Mouse (Mus musculus) hindbrain, embryonic 11.5 days (tissue): ENCODE data around the gene Lhx1. TPM values are rescaled to one million over a fixed set of nuclear protein-coding genes. Genes with fewer than 3 reads are reported as not detected.

Source experiments
- ATAC-seq: fragments of 200-750 bp; cut with Nextera tagmentation; 2 replicates; pipeline ENCODE4 v1.8.0; 2017; ENCODE audit warnings: mild to moderate bottlenecking, moderate TSS enrichment, moderate library complexity; ENCODE audit not compliant: low FRiP score
- DNase-seq: peaks from one replicate; pipeline ENCODE4 v3.0.0-alpha.2; 2015; ENCODE audit warnings: low spot score
- H3K27ac ChIP-seq: fragments of 300-500 bp; sonication (generic); 2 replicates; pipeline ENCODE4 v1.5.1; 2014; ENCODE audit warnings: mild to moderate bottlenecking, low read depth, low read length
- H3K27me3 ChIP-seq: fragments of 300-500 bp; sonication (generic); 2 replicates; pipeline ENCODE4 v1.6.1; 2014; ENCODE audit warnings: mild to moderate bottlenecking, low read length, moderate library complexity, mixed read lengths; ENCODE audit not compliant: control insufficient read depth, insufficient read depth
- H3K36me3 ChIP-seq: fragments of 300-500 bp; sonication (generic); 2 replicates; pipeline ENCODE4 v1.6.1; 2014; ENCODE audit warnings: mild to moderate bottlenecking, low read length, moderate library complexity, mixed read lengths; ENCODE audit not compliant: control insufficient read depth, insufficient read depth
- H3K4me1 ChIP-seq: fragments of 300-500 bp; sonication (generic); replicated peaks from 2 replicates; pipeline ENCODE4 v1.6.1; 2014; ENCODE audit warnings: low read length, mixed read lengths; ENCODE audit not compliant: control insufficient read depth, insufficient read depth
- H3K4me2 ChIP-seq: fragments of 300-500 bp; sonication (generic); replicated peaks from 2 replicates; pipeline ENCODE4 v1.6.1; 2014; ENCODE audit warnings: mild to moderate bottlenecking, low read depth, low read length
- H3K4me3 ChIP-seq: fragments of 300-500 bp; sonication (generic); 2 replicates; pipeline ENCODE4 v1.5.1; 2014; ENCODE audit warnings: low read depth, low read length
- H3K9ac ChIP-seq: fragments of 300-500 bp; sonication (generic); 2 replicates; pipeline ENCODE4 v1.6.1; 2014; ENCODE audit warnings: low read depth, low read length
- H3K9me3 ChIP-seq: fragments of 300-500 bp; sonication (generic); 2 replicates; pipeline ENCODE4 v1.6.1; 2016; ENCODE audit warnings: low read length; ENCODE audit not compliant: control insufficient read depth
- WGBS: fragments of 180-500 bp; shearing (Covaris S2); extraction: QIAGEN DNeasy Blood & Tissue Kit; methylation state at CpG from one replicate; pipeline ENCODE4 v1.1.7; 2014; 5-methylcytosine and 5-hydroxymethylcytosine counted together
- polyA plus RNA-seq: library from polyadenylated mRNA; unstranded; fragments of >200 nt; fragmentation: Nextera tagmentation; extraction: Ambion mirVana; gene quantifications from 2 replicates; pipeline ENCODE4 v1.2.1, GENCODE M21; 2014

Lhx1 gene
- polyA plus RNA-seq, 1 experiment from 2014 or later: 57.3 TPM

DNA sequence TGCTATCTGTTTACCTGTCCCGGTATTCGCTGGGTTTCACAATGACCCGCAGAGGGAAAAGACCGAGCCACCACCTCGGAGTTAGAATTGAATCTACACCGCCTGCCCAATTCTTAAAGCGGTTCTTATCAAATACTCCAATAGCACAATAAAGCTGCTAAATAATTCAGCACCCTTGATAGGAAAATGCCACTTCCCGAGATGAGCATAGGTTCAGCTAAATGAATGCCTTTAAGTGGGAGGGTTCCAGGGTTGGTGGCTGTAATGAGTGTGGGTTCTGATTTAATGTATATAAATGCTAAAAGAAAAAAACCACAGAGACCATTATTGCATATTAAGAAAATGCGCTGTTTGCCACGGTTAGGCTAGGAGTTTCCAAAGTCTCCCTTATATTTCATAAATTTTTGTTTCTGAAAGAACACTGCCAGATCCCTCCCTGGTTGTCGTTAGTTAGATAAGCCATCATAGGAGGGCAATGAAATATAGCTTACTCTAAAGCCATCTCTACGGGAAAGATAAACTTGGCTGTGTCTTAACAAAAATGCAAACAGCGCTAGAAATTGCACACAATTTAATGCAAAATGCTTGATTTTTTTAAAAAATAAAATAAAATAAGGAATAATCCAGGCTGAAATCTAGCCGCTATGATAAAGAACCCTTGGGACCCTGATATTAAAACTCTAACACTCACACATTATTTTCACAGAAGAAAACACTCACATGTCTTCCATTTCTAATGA is 8.7 kb downstream of the Lhx1 start:
- peak overlapping the region; percentile 6; the same call in 1 of the 2 replicates for H3K4me2 ChIP-seq
- 11% methylated on average over 14 of the region's 14 CpGs for WGBS

DNA sequence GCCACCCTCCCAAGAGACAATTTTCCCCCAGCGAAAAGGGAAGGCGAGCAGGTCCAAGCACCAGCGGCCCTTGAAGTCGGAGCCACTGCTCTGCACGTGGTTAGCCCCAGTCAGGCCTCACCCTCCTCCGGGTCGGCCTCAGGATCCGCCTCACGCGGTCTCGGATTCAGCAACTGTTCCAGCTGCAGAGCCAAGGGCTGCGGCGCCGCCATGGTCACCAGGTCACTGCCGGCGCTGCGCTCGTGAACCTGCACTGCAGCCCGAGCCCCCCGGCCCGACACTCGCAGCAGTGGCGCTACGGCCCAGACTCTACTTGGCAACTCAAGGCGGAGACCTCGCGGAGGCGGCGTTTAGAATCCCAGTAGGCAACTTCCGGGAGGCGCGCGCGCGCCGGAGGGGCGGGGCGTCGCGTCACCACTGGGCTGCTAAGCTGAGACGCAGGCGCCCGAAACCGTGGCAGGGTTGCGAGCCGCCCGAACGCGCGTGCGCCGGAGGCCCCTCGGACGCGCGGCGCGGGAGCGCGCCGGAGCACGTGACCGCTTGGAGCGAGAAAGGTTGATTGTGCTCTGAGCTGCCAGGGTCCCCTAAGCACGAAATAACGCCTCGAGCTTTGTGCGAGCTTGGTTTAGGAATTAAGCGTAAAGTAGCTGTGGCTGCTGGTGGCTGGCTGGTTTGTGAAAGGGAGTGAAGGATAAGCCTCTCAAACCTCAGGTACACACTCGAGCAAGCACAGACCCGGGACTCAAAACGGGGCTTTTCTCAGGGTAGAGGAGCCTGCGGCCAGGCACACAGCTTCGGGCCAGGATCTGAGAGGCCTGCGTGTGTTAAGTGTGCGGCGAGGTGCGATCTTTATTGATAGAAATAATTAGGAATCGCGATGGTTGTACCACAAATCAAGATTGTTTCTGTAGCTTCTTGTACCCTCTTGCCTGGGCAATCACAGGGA is 11.9 kb downstream of the Lhx1 start, which contains the start of gene Aatf:
Gene Aatf, minus strand, starts transcription at position 352 of the 946 bp plus-strand sequence.
- Histone ChIP-seq H3K4me1 (no peaks in the 10 kb centered on the region), H3K4me3 (peak within 1 kb of the TSS; percentile 69), H3K9me3 (no peaks in the 10 kb centered on the region), H3K4me2 (peak within 1 kb of the TSS; percentile 92), H3K27ac (peak within 1 kb of the TSS; percentile 82), H3K9ac (peak within 1 kb of the TSS; percentile 83), H3K27me3 (peaks cover 32% of the 10 kb centered on the region), H3K36me3 (peaks cover 3% of the 10 kb centered on the region; the same call in 1 of the 2 replicates)
- WGBS: under 1% methylated on average over 80 of the region's 80 CpGs
- ATAC-seq (peak; percentile 98), DNase-seq (peak; percentile 100)

More for the DNA sequence above, 8.7 kb downstream of the Lhx1 start:
- no peak for ATAC-seq
- Histone ChIP-seq H3K9me3 (no peaks in the 10 kb centered on the region), H3K36me3 (no peaks in the 10 kb centered on the region), H3K9ac (0 out of 2 replicates have a peak overlapping the region, but pooled peaks have one; percentile 16), H3K27me3 (peaks cover 63% of the 10 kb centered on the region), H3K4me1 (no peaks in the 10 kb centered on the region), H3K4me3 (no peak overlapping the region), H3K27ac (no peak overlapping the region)
- DNase-seq: no peak

DNA sequence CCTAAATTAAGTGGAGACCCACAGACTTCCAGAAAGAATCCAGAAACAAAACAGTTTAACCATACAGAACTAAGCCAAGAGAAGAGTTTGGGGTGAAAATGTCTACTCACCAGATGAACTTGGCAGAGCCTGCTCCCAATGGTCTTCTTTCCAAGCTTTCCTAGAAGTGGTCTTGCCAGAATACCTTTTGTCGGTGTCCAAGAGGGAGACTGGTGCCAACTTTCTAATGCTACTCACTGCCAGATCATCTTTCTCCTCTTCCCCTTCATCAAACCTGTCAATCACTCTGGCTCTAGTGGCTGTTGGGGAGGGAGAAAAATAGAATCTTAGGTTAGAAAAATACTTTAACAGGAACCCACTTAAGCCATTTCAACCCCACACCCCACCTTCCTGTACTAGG is 13.3 kb downstream of the Lhx1 start:
- Histone ChIP-seq H3K9ac (no peak overlapping the region), H3K27me3 (peaks cover 25% of the 10 kb centered on the region), H3K4me3 (no peak overlapping the region), H3K4me2 (no peak overlapping the region), H3K36me3 (peaks cover 3% of the 10 kb centered on the region; the same call in 1 of the 2 replicates), H3K9me3 (no peaks in the 10 kb centered on the region), H3K27ac (no peak overlapping the region), H3K4me1 (no peaks in the 10 kb centered on the region)
- WGBS: 100% methylated on average over 1 of the region's 1 CpGs
- ATAC-seq: no peak
- no peak for DNase-seq

DNA sequence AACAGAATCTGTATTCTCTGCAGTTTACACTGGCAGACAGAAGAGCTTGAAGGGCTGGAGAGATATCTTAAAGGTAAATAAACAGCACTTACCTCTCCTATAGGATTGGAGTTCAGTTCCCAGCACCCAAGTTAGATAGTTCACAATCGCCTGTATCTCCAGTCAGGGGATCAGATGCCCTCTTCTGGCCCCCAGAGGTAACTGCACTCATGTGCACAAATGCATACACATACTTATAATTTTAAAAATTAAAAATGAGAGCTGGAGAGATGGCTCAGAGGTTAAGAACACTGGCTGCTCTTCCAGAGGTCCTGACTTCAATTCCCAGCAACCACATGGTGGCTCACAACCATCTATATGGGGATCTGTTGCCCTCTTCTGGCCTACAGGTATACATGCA is 21.0 kb downstream of the Lhx1 start:
- Histone ChIP-seq H3K4me1 (no peaks in the 10 kb centered on the region), H3K4me2 (no peak overlapping the region), H3K9ac (no peak overlapping the region), H3K27ac (no peak overlapping the region), H3K36me3 (no peaks in the 10 kb centered on the region), H3K4me3 (no peak overlapping the region), H3K9me3 (no peaks in the 10 kb centered on the region), H3K27me3 (no peaks in the 10 kb centered on the region)
- DNase-seq (no peak), ATAC-seq (no peak)
- WGBS: 100% methylated on average over 1 of the region's 1 CpGs

DNA sequence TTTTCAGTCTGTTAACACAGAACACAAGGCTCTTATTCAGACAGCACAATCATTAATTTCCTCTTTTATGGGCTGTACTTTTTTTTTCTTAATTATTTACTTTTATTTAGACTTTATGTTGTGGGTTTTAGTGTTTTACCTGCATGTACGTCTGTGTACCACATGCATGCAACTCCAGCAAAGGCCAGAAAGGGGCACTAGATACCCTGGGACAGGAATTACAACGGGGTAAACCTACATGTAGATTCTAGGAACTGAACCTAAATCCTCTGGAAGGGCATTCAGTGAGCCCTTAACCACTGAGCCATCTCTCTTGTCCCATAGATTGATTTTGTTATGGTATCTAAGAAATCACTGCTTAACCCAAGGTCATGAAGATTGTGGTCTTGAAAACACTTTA is 27.4 kb downstream of the Lhx1 start:
- Histone ChIP-seq H3K9me3 (no peaks in the 10 kb centered on the region), H3K9ac (no peak overlapping the region), H3K27me3 (no peaks in the 10 kb centered on the region), H3K27ac (no peak overlapping the region), H3K4me1 (no peaks in the 10 kb centered on the region), H3K36me3 (no peaks in the 10 kb centered on the region), H3K4me3 (no peak overlapping the region), H3K4me2 (no peak overlapping the region)
- no peak for ATAC-seq
- 74% methylated on average over 2 of the region's 2 CpGs for WGBS
- peak; percentile 29 for DNase-seq

DNA sequence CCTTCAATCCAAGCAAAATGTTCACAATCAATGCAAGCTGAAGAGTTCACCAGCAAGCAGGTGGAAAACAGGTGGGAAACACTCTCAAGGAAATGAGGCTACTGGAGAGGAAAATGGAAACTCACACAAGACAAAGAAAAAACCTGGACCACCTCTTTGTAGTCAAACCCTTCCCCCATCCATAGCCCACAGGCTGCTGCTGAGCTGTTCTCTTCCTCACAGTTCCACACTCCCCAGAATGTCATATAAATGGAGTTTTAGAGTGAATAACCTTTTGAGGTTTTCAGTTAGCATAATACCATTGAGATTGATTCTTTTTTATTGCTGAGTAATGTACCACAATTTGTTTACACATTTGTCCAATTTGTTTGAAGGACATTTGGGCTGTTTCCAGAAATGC is 28.4 kb downstream of the Lhx1 start:
- no peak for ATAC-seq
- Histone ChIP-seq H3K27ac (no peak overlapping the region), H3K27me3 (no peaks in the 10 kb centered on the region)

DNA sequence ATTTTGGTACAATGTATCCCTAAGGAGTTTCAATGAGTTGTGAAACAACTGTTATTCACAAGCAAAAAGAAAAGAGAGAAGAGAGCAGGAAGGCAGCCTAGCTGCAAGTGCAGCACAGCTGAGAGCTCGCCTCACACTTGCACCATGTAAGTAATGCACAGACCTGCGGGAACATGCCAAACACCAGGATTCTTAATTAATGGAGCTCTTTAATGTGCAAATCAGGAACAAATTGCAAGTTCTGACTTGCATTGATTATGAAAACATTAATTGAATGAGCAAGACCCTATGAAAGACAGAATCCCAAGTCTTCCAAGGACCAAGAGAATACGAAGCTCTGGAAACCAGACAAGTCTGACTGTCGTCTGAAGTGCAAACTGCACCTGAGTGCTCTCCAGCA is 29.6 kb downstream of the Lhx1 start:
- no peak for ATAC-seq
- Histone ChIP-seq H3K36me3 (0 out of 2 replicates have a peak, but pooled peaks cover 3% of the 10 kb centered on the region), H3K4me3 (no peak overlapping the region), H3K4me2 (no peak overlapping the region), H3K27ac (no peak overlapping the region), H3K9me3 (no peaks in the 10 kb centered on the region), H3K27me3 (no peaks in the 10 kb centered on the region), H3K4me1 (no peaks in the 10 kb centered on the region), H3K9ac (no peak overlapping the region)
- DNase-seq: no peak
- WGBS: 75% methylated on average over 4 of the region's 4 CpGs

More for the DNA sequence above, 28.4 kb downstream of the Lhx1 start:
- no peak overlapping the region for H3K4me2 ChIP-seq
- no peak overlapping the region for H3K4me3 ChIP-seq
- H3K9me3 ChIP-seq: no peaks in the 10 kb centered on the region
- no peak overlapping the region for H3K9ac ChIP-seq
- no peaks in the 10 kb centered on the region for H3K4me1 ChIP-seq
- DNase-seq: no peak
- H3K36me3 ChIP-seq: no peaks in the 10 kb centered on the region

DNA sequence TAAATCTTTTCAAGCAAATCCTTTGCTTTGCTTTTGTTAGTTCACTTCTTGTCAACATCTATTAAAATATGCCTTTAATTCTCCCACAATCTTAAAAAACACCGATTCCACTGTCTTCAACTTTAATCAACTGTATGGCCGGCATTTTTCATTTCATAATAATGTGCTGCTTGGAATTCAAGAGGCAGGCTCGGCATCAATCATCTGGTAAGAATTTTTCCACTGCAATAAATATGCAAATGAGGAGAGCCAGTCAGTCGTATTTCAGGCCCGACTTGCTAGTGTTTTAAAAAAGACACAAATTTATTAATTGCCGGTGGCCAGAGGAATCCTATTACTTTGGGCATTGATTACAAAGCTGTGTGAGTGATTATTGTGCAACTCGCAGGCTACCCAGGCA is 43.7 kb downstream of the Lhx1 start:
- WGBS: 57% methylated on average over 7 of the region's 7 CpGs
- Histone ChIP-seq H3K4me3 (no peak overlapping the region), H3K36me3 (no peaks in the 10 kb centered on the region), H3K4me2 (no peak overlapping the region), H3K27me3 (no peaks in the 10 kb centered on the region), H3K9ac (no peak overlapping the region), H3K4me1 (no peaks in the 10 kb centered on the region), H3K9me3 (no peaks in the 10 kb centered on the region), H3K27ac (no peak overlapping the region)
- ATAC-seq (no peak), DNase-seq (no peak)
